Mouse (Mus musculus): ENCODE data around the gene Zfy2. TPM values are rescaled to one million over a fixed set of nuclear protein-coding genes. Genes with fewer than 3 reads are reported as not detected.

The Zfy2 gene
- not detected for total RNA-seq (2021)
- long read RNA-seq, experiment 1, result 0 reads
- long read RNA-seq, experiment 2, result 0 reads

DNA sequence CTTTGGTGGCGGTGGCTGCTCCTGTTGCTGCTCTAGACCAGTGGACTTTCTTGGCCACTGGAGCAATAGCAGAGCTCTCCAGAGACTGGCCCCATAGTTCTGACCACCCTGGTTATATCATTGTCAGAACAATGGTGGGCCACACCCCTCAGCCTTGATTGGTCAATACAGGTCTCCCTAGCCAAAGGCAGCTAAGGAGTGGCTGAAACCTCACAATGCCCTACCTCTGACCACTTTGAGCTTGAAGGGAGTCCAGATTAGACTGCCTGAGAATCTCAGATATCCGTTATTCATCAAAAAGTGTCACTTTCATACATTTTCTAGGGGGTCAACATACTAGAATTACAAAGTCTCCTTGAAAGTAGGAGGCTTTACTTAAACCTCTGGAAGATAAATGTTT lies at the start of gene Zfy2:
Gene Zfy2 (minus strand): TSS at position 101 of the 400 bp plus-strand sequence.
- no peak for DNase-seq (ENCODE audit: extremely low spot score in 1 of 2, low spot score in 2 of 2)
- no peak for TF ChIP-seq CTCF (IDR thresholded peaks at IDR 0.05)
- intact Hi-C loops (cut with DNase I), result no loop called here
- Histone ChIP-seq H3K27ac (no peak within 1 kb of the TSS), H3K4me3 (no peak within 1 kb of the TSS)

Data from left cerebral cortex, adult 2 months (tissue).